Mouse (Mus musculus) megakaryocyte, embryonic 14.5 days (primary cell): ENCODE data around the gene Ldlrap1. TPM values are rescaled to one million over a fixed set of nuclear protein-coding genes. Genes with fewer than 3 reads are reported as not detected.

Source experiments
- H3K27me3 ChIP-seq: replicated peaks from 2 replicates; pipeline ENCODE3; 2012; ENCODE audit warnings: inconsistent platforms
- H3K36me3 ChIP-seq: replicated peaks from 2 replicates; pipeline ENCODE3; 2012; ENCODE audit warnings: low read length, inconsistent platforms, mixed read lengths
- H3K4me1 ChIP-seq: 2 replicates; pipeline ENCODE4 v1.6.1; 2012; ENCODE audit warnings: inconsistent platforms
- H3K4me3 ChIP-seq: replicated peaks from 2 replicates; pipeline ENCODE3; 2012; ENCODE audit warnings: moderate library complexity, mild to moderate bottlenecking, inconsistent platforms
- H3K9me3 ChIP-seq: 2 replicates; pipeline ENCODE4 v1.6.1; 2012; ENCODE audit warnings: inconsistent platforms
- FLI1 ChIP-seq: IDR thresholded peaks from 2 replicates; pipeline ENCODE4 v1.6.1; 2012; ENCODE audit warnings: low read length, inconsistent platforms, mixed read lengths
- GATA1 ChIP-seq: IDR thresholded peaks from 3 replicates; pipeline ENCODE4 v1.6.1; 2012; ENCODE audit warnings: mixed read lengths, low read length, inconsistent platforms, borderline replicate concordance
- polyA plus RNA-seq: library from polyadenylated mRNA; stranded (reverse); fragments of >175 nt; gene quantifications from 2 replicates; pipeline ENCODE4 v1.2.3, GENCODE M21; 2012; ENCODE audit warnings: low replicate concordance; ENCODE audit not compliant: insufficient read depth

Ldlrap1 gene
- polyA plus RNA-seq, 1 experiment, result 17.8 TPM

DNA sequence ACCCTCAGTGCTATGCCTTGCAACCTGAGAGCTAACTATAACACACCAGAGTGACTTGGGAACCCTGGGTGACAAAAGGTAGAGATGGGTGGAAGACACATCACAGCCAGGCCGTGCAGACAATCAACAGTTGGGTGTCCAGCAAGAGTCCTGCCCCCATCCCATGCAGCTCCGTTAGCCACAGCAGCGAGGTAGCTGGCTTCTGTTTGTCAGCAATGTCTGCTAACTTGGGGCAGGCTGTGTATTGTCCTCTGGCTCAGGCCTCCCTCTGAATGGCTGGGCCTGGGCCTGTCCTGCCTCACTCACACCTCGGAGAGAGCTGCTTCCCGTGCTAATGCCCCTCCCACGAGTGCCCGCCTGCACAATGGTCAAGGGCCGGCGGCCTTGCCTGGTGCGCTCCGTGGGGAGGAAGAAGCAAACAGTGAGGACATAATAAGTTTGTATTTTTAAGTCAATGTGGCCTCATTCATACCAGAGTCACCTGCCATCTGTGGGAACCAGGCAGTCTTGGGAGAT, 14.9 kb downstream of the Ldlrap1 start:
- Histone ChIP-seq H3K4me1 (peaks cover 93% of the 10 kb centered on the region), H3K4me3 (peak overlapping the region; percentile 69), H3K9me3 (no peaks in the 10 kb centered on the region), H3K36me3 (peaks cover 98% of the 10 kb centered on the region), H3K27me3 (no peaks in the 10 kb centered on the region)
- no peak for TF ChIP-seq FLI1
- no peak for TF ChIP-seq GATA1

DNA sequence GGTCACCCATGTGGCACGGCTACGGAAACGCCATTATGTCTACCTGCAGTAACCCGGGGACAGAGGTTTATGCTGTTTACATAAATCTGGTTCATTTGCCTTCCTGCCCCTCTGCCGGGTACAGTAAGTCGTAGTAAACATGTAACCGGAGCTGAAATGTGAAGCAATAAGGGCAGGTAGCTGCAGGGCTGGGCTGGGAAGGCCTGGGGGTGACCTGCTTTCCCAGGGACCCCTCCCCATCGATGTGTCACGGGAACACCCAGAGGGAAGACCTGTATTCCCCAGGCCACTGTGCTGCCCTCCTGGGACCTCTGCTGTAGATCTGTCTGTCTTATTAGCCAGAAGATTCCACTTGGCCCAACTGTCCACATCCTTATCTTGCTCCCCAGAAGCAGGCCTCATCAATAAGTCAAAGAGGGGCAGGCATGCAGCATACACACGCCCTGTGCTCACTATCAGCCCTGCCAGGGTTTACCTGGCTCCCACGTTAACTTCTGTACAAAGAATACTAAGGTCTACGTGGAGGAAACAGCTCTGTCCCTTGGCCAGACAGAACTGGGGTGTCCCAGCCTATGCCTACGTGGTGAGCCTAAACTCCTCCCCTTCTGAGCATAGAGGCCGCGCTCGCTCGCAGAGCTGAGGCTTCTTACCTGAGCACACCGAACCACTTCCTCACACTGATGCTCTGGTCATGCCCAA, 16.0 kb downstream of the Ldlrap1 start:
- TF ChIP-seq FLI1 (no peak), GATA1 (no peak)
- no peak overlapping the region for H3K4me3 ChIP-seq
- peaks cover 100% of the 10 kb centered on the region for H3K36me3 ChIP-seq
- no peaks in the 10 kb centered on the region for H3K27me3 ChIP-seq
- H3K9me3 ChIP-seq, result no peaks in the 10 kb centered on the region
- peaks cover 87% of the 10 kb centered on the region for H3K4me1 ChIP-seq

DNA sequence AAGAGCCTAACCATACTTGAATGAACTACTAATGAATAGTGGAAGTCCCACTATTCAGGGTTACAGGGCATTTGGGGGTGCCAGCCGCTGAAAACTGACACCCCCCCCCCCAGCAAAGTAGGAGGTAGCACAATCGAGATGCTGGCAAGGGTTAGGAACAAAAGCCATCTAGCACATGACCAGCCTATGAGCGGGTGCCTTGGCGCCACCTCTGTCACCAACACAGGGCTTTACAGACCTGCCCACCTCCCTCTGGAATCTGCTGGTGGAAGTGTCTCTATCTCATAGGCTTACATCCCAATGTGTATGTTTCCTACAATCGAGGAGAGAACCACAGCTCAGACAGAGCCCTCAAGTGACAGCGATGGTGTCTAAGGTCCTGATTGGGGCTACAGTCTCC, 17.0 kb downstream of the Ldlrap1 start:
- Histone ChIP-seq H3K4me3 (no peak overlapping the region), H3K36me3 (peaks cover 100% of the 10 kb centered on the region), H3K4me1 (peaks cover 87% of the 10 kb centered on the region), H3K9me3 (no peaks in the 10 kb centered on the region), H3K27me3 (no peaks in the 10 kb centered on the region)
- TF ChIP-seq GATA1 (no peak), FLI1 (no peak)

DNA sequence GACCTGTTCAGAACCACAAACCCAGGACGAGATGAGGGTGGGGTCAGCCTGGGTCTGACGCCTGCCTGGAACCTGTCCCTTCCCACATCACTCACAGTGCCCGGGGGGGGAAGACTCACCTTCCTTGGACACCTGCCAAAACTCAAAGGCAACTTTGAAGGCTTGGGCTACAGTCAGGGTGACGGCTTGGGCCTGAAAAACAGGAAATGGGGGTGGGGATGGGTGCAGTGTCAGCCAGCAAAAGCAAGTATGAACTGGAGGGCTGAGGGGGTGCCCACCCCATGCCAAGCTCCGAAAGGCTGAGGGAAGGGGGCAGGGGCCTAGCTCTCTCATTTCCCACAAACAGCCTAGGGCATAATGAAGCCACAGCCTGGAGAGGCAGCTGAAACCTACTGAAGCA, 17.6 kb downstream of the Ldlrap1 start:
- Histone ChIP-seq H3K36me3 (peaks cover 100% of the 10 kb centered on the region), H3K4me3 (no peak overlapping the region), H3K4me1 (peaks cover 87% of the 10 kb centered on the region), H3K27me3 (no peaks in the 10 kb centered on the region), H3K9me3 (no peaks in the 10 kb centered on the region)
- TF ChIP-seq FLI1 (no peak), GATA1 (no peak)

DNA sequence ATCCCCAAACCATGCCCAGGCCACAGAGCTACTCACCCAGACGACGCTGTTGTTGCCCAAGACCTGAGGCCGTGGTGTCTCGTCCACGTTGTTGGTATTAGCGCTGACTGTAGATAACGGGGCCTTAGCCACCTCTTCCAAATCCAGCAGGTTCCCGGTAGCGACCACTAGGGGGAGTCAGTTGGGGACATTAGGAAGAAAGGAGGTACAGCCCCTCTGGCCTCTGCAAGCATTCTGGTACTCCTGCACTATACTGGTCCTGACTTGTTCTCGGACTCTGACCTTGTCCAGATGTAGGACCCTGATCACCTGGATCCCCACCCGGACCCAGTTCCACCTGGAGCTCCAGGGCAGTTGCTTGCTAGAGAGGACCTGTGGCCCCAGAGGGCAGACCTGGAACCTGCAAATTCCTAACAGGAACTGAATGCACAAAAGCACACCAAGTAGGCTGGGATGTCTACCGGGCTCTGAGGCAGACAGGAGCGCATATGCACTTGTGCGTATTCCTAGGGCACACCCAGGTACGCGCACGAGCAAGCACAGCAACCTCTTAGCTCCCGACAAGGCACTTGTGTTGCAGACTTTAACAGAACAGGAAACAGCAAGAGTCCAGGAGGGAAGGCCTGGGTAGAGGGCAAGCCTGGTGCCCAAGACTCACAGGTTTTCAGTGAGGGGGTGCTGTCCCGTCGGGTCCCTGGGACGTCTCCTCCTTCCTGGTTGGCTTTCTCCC, 18.4 kb downstream of the Ldlrap1 start:
- TF ChIP-seq GATA1, result no peak
- TF ChIP-seq FLI1, result no peak
- peaks cover 87% of the 10 kb centered on the region for H3K4me1 ChIP-seq
- no peaks in the 10 kb centered on the region for H3K9me3 ChIP-seq
- H3K36me3 ChIP-seq, result peaks cover 100% of the 10 kb centered on the region
- H3K27me3 ChIP-seq, result no peaks in the 10 kb centered on the region
- no peak overlapping the region for H3K4me3 ChIP-seq

DNA sequence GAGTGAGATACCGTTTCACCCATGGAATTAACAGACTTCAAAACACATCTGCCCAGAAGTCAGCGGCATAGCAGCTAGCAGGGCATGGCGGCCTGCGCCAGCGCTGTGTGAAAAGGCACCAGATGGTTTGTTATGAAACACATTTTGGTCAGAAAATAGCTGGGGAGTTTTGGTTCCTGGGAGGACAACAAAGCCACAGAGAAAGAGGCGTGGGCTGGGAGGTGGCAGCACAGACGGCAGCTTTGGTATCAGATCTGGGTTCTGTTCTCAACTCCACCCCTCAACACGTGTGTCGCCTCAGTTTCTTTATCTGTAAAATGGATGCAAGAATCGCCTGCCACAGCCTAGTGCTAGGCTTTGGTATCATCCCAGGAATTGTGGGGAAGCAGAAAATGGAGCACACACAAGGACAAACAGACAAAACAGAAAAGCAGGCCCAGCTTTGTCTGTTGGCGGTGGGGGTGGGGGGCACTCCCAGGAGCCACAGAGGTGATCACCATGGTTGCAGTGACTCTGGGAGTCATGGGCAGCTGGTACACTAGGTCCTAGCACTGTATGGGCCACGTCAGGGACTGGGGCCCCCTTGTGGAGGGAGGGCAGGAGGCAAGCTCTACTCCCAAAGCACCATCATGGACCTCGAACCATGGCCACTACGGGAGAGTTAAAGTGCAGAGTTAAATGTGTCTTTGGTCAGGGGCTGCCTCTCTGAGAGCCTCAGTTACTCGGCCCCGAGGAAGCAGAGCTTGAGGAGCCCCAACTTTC, 21.7 kb downstream of the Ldlrap1 start:
- Histone ChIP-seq H3K9me3 (no peaks in the 10 kb centered on the region), H3K4me3 (no peak overlapping the region), H3K36me3 (peaks cover 100% of the 10 kb centered on the region), H3K4me1 (peaks cover 89% of the 10 kb centered on the region), H3K27me3 (no peaks in the 10 kb centered on the region)
- no peak for TF ChIP-seq GATA1
- TF ChIP-seq FLI1, result no peak

DNA sequence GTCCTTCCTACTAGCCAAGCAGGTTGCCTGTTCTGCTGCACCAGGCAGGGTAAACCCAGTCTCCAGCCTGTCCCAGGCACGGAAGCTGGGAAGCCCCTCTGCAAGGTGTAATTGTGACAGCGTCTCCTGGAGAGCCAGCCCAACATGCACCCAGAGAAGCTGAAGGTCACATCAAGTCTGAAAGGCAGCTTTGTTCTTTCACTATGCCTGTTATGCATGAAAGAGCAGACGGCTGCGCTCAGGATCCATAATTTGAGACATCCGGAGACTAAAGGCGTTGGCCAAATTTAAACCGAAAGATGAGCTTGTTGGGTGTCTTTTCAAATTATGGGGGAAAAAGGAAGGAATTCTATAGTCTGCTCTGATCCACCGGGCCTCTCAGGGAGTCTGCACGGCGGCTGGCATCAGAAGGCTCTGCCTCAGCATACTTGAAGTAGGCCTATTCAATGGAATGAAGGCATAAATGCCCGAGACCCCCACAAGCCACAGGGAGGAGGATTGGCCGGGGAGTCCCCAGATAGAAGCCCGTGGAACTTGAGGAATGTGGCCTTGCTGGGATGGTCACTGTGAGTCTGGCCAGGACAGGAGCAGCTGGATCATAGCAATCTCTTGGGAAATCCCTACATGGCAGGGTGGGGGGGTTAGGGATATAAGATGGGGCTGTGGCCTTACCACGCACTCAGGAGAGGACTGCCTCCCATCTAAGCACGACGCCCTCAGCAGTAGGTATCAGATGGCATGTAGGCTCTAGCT, 23.8 kb downstream of the Ldlrap1 start:
- Histone ChIP-seq H3K4me3 (no peak overlapping the region), H3K9me3 (no peaks in the 10 kb centered on the region), H3K36me3 (peaks cover 96% of the 10 kb centered on the region), H3K4me1 (peaks cover 78% of the 10 kb centered on the region), H3K27me3 (no peaks in the 10 kb centered on the region)
- TF ChIP-seq FLI1 (no peak), GATA1 (no peak)

DNA sequence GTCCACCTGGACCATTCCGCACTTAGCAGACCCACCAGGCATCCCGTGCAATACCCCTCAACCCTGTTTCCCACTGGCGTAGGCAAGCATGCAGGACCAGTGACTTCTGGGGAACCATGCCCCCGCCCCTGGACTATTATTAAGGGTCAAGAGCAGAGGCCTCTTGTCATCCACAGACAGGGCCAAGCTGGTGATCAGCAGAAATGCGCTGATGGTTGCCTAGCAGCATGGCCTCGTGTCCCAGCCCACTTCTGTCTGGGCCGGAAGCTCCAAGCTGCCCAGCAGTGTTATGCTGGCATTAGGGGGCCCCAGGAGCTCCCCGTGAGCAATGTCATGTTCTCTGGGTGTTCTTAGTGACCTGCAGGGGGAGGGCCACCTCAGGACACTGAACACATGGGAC, 25.9 kb downstream of the Ldlrap1 start:
- Histone ChIP-seq H3K4me3 (no peak overlapping the region), H3K27me3 (no peaks in the 10 kb centered on the region), H3K9me3 (no peaks in the 10 kb centered on the region), H3K36me3 (peaks cover 94% of the 10 kb centered on the region), H3K4me1 (peaks cover 86% of the 10 kb centered on the region)
- no peak for TF ChIP-seq GATA1
- TF ChIP-seq FLI1, result no peak

DNA sequence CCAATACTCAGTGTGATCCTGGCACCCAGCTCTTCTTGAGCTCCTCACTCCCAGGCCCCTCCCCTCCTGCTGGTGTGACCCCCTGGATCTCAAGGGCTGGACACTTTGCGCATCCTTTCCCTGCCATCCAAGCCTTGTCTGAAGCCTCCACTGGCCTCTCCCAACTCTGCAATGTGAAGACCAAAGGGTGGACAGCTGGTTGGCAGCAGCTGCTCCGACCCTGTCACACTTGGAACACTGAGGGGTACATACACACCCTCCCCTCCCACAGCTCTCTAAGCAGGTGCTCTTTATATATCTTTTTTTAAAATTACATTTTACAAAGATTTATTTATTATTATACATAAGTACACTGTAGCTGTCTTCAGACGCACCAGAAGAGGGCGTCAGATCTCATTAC, 27.6 kb downstream of the Ldlrap1 start:
- H3K27me3 ChIP-seq, result no peaks in the 10 kb centered on the region
- peaks cover 79% of the 10 kb centered on the region for H3K4me1 ChIP-seq
- H3K4me3 ChIP-seq, result no peak overlapping the region
- H3K36me3 ChIP-seq, result peaks cover 94% of the 10 kb centered on the region
- TF ChIP-seq GATA1, result no peak
- TF ChIP-seq FLI1, result no peak
- H3K9me3 ChIP-seq, result no peaks in the 10 kb centered on the region
